Mouse (Mus musculus): ENCODE results near the gene Olfr1368.
A peak's percentile ranks its signal among the peaks of the same experiment; 100 is the strongest.
"Not testable (repeated sequence)": the region's sequence is repeated elsewhere in the genome, so short reads cannot be mapped to it uniquely, and the experiment has no call there.

Olfr1368 gene

GRCm38 (mm10) chr13:21167910-21168300 is 22.2 kb upstream of the Olfr1368 start:
- no peak for DNase-seq (ENCODE audit: low read depth in 1 of 2, low spot score in 2 of 2)

- DNase-seq (ENCODE audit: low read depth in 1 of 2, low spot score in 2 of 2): peak in 1 of 2 experiments; percentile 77
These were observed 21.6 kb upstream of the Olfr1368 start for GRCm38 (mm10) chr13:21166936-21167909.

DNA sequence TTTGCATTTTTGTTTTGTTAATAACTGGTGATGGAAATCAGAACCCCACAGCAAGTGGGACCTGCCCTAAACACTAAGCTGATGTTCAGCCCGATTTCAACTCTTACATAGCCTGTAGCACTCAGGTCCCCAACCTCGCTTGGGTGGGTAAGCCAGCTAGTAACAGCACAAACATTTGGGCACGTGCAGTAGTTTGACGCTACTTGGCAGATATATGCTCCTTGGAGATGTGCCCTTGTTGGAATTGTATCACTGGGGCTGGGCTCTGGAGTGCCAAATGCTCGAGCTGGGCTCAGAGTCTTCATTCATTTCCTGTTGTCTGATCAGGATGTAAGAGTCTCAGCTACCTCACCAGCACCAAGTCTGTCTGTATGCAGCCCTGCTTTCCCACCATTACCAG is 16.9 kb upstream of the Olfr1368 start:
- no peak for DNase-seq (ENCODE audit: low read depth in 1 of 2, low spot score in 2 of 2)

DNA sequence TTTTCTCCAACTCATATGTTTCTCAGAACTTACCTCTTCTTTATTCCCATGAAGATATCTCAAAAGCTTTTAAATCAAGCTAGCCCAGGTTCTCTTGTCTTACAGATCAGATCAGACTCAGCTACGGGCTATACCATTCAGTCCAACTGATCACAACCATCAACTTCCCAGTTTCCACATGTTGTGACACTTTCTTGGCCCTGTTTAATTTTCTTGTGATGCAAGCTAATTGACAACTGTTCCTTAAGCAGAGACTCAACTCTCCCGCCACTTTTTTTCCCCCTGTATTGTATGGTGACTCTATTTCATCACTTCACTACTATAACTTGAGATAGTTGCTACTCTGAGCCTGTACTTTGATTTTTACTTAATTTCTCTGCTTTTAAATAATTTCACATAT is 15.9 kb upstream of the Olfr1368 start:
- DNase-seq (ENCODE audit: low read depth in 1 of 2, low spot score in 2 of 2): no peak

DNA sequence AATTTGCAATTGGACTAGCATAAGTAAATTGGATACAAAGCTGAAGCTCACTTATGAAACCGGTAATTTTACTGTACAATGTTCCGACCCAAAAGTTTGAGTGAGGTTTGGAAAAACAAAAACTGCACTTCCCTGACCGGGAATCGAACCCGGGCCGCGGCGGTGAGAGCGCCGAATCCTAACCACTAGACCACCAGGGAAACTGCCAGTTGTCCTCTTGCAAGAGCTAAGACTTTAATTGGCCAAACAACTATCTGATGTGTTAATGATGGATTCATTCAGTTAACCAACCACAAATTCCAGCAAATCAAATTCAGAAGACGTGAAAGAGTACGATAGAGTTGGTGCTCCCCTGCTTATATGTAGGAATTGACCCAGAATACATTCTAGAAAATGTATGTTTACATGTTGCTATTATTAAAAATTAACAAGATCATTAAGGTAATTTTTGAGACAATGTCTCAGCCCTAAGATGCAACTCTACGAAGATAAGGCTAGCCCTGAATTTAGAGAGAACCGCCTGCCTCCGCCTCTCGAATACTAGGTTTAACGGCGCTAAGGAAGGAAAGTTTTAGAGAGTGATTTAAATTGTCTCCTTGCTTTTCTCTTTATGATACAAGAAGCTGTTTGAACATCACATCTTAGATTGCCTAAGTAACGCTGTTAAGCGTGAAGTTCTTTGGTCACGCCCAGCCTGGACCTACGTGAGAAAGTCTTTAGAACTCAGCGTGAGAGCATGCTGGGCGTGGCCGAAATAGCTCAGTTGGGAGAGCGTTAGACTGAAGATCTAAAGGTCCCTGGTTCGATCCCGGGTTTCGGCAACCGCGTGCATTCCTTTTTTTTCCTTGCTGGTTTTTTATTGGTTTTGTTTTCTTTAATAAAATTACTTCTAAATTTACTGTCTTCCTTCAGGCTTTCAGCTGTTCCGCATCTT is 15.3 kb upstream of the Olfr1368 start:
- peak; percentile 83 to 90 for DNase-seq (ENCODE audit: low read depth in 1 of 2, low spot score in 2 of 2)

DNA sequence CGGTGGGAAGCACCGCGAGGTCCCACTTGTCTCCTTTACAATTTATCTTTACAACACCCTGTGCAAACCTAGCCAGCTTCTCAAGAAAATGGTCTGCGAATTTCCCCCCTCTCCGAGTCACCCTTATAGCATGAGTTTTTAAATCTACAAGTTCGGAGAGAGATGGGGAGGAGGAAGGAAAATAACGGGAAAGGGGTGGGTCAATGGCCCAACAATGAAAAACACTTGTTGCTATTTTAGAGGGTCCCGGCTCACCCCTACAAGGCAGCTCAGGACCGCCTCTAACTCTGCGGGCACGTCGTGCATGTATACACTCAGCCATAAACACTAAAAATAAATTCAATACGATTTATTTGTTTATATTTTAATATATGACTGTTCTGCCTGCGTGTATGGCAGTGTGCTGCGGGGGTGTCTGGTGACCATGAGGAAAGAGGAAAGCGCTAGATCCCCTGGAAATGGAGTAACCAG is 14.4 kb upstream of the Olfr1368 start:
- no peak for DNase-seq (ENCODE audit: low read depth in 1 of 2, low spot score in 2 of 2)

DNA sequence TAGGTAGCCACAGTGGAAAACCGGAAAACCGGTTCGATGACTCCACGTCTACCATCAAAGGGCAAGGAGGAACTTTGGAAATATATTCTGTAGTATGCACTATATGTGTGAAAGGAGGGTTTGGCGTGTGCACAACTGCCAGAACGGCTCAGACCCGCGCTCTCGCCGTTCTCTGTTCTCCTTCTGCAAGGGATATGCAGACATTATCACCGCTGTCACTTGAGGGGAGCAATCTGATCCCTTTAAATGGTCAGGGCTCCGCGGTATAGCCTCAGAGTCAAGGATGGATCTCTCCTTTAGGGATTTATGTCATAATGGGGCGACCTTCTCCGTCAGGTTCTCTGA is 13.8 kb upstream of the Olfr1368 start:
- no peak for DNase-seq (ENCODE audit: low read depth in 1 of 2, low spot score in 2 of 2)

GRCm38 (mm10) chr13:21158785-21159474 is 13.3 kb upstream of the Olfr1368 start:
- DNase-seq (ENCODE audit: low read depth in 1 of 2, low spot score in 2 of 2): peak in 1 of 2 experiments; percentile 71

- DNase-seq (ENCODE audit: low read depth in 1 of 2, low spot score in 2 of 2): no peak
These were observed 12.4 kb upstream of the Olfr1368 start for GRCm38 (mm10) chr13:21158071-21158470.

- DNase-seq (ENCODE audit: low read depth in 1 of 2, low spot score in 2 of 2): no peak
These were observed 10.2 kb upstream of the Olfr1368 start for GRCm38 (mm10) chr13:21155888-21156287.

DNA sequence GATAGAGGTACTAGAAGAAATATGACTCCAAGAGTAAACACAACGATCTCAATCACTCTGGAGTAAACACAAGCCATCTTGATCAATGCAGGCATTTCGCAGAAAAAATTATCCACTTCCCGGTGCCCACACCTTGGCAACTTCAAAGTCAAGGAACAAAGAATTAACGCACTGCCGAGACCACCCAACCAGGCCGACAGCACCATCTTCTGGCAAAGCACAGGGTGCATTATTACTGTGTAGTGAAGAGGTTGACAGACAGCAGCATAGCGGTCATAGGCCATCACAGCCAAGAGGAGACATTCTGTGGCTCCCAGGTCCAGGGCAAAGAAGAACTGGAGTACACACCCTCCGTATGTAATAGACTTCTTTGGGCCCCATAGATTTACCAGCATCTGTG is 3.2 kb downstream of the Olfr1368 start:
- DNase-seq (ENCODE audit: low read depth in 1 of 2, low spot score in 2 of 2): no peak

DNA sequence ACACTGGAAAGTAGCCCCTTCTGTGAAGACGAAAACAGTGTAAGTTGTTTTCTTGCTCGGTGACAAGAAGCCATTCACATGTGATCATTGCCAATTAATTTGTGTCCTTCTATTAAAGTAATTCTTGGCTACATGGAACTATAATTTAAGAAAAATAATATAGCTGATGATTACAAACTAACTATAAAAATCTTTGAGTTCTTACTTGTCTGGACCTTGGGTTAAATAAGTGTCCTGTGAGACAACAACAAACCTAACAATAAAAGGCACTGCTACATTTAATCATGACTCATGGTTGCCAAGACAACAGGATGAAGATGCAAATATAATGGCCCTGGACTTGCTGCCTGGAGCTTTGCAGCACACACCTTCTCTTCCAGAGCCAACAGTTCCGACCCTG is 16.3 kb downstream of the Olfr1368 start, which contains the start of gene Olfr263:
Olfr263 (plus strand) TSS at position 301 of the 400 bp plus-strand sequence.
- not testable (repeated sequence) for DNase-seq (ENCODE audit: low read depth in 1 of 2, low spot score in 2 of 2)

DNA sequence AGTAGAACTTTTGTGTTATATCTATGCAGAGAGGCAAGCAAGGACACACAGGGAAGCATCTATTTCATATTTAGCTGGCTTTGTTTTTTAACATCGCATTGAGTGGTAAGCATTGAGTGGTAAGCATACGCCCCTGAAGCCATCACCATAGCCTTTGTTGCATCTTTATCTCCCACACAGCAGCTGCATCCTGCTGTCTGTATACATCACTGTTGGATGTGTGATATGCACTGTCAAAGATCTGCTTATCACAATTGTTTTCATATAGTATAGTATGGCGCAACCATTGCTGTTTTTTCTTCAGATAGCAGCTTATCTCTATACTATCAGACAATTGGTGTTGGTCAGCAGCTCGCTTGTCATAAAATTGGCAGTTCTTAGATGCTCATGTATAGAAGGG is 31.5 kb downstream of the Olfr1368 start:
- DNase-seq (ENCODE audit: low read depth in 1 of 2, low spot score in 2 of 2): no peak

DNA sequence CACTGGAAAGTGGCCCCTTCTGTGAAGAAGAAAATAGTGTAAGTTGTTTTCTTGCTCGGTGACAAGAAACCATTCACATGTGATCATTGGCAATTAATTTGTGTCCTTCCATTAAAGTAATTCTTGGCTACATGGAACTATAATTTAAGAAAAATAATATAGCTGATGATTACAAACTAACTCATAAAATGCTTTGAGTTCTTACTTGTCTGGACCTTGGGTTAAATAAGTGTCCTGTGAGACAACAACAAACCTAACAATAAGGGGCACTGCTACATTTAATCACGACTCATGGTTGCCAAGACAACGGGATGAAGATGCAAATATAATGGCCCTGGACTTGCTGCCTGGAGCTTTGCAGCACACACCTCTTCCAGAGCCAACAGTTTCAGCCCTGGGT is 34.5 kb downstream of the Olfr1368 start, which contains the start of gene Olfr1369-ps1:
Olfr1369-ps1 (plus strand) TSS at position 301 of the 400 bp plus-strand sequence.
- not testable (repeated sequence) for DNase-seq (ENCODE audit: low read depth in 1 of 2, low spot score in 2 of 2)

GRCm38 (mm10) chr13:21110441-21110840 is 35.2 kb downstream of the Olfr1368 start:
- no peak for DNase-seq (ENCODE audit: low read depth in 1 of 2, low spot score in 2 of 2)

DNA sequence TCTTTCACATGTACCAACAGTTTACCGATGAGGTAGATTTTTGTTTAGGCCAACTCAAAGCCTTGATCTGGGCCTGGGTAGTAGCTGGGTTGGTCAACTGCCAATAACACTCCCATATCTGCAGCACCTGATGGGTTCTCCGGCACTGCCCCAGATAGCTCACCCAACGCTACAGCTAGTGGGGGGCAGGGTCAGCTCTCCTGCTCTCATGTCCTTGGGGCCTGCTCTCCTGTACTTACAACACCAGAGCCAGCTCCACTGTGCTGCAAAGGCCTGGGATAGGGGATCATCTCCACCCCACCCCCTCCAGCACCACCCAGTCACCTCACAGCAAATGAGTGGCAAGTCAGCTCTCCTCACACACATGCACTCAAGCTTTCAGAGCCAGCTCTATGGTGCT is 35.9 kb downstream of the Olfr1368 start:
- DNase-seq (ENCODE audit: low read depth in 1 of 2, low spot score in 2 of 2): no peak
